Mouse (Mus musculus) liver, embryonic 15.5 days (tissue): Measurements from ENCODE around the gene Cdh22. TPM values are rescaled to one million over a fixed set of nuclear protein-coding genes. Genes with fewer than 3 reads are reported as not detected.

Source experiments
- ATAC-seq: fragments of 200-750 bp; cut with Nextera tagmentation; 2 replicates; pipeline ENCODE4 v1.8.0; 2017; ENCODE audit warnings: moderate number of reproducible peaks, mild to moderate bottlenecking, moderate library complexity; ENCODE audit not compliant: insufficient read depth
- H3K27ac ChIP-seq: fragments of 300-500 bp; sonication (generic); replicated peaks from 2 replicates; pipeline ENCODE4 v1.5.1; 2015; ENCODE audit warnings: mild to moderate bottlenecking, inconsistent platforms
- H3K27me3 ChIP-seq: fragments of 300-500 bp; sonication (generic); 2 replicates; pipeline ENCODE4 v1.6.1; 2015; ENCODE audit warnings: mild to moderate bottlenecking, inconsistent platforms
- H3K36me3 ChIP-seq: fragments of 300-500 bp; sonication (generic); replicated peaks from 2 replicates; pipeline ENCODE4 v1.6.1; 2015; ENCODE audit warnings: moderate library complexity, mild to moderate bottlenecking, inconsistent platforms
- H3K4me1 ChIP-seq: fragments of 300-500 bp; sonication (generic); replicated peaks from 2 replicates; pipeline ENCODE4 v1.6.1; 2015; ENCODE audit warnings: inconsistent platforms
- H3K4me2 ChIP-seq: fragments of 300-500 bp; sonication (generic); 2 replicates; pipeline ENCODE4 v1.6.1; 2015; ENCODE audit warnings: moderate library complexity, mild to moderate bottlenecking, inconsistent platforms
- H3K4me3 ChIP-seq: fragments of 300-500 bp; sonication (generic); replicated peaks from 2 replicates; pipeline ENCODE4 v1.5.1; 2015; ENCODE audit warnings: mild to moderate bottlenecking, inconsistent platforms
- H3K9ac ChIP-seq: fragments of 300-500 bp; sonication (generic); 2 replicates; pipeline ENCODE4 v1.6.1; 2015; ENCODE audit warnings: moderate library complexity, mild to moderate bottlenecking, inconsistent platforms
- H3K9me3 ChIP-seq: fragments of 300-500 bp; sonication (generic); replicated peaks from 2 replicates; pipeline ENCODE4 v1.6.1; 2016; ENCODE audit warnings: inconsistent platforms
- WGBS: fragments of 180-500 bp; shearing (Covaris S2); methylation state at CpG from one replicate; pipeline ENCODE4 v1.1.7; 2015; ENCODE audit warnings: mixed read lengths; ENCODE audit not compliant: insufficient replicate concordance; 5-methylcytosine and 5-hydroxymethylcytosine counted together
- polyA plus RNA-seq: library from polyadenylated mRNA; unstranded; fragments of >200 nt; fragmentation: Nextera tagmentation; extraction: Ambion mirVana; gene quantifications from 2 replicates; pipeline ENCODE4 v1.2.1, GENCODE M21; 2015

The Cdh22 gene
- polyA plus RNA-seq, 1 experiment from 2014 or later: not detected

DNA sequence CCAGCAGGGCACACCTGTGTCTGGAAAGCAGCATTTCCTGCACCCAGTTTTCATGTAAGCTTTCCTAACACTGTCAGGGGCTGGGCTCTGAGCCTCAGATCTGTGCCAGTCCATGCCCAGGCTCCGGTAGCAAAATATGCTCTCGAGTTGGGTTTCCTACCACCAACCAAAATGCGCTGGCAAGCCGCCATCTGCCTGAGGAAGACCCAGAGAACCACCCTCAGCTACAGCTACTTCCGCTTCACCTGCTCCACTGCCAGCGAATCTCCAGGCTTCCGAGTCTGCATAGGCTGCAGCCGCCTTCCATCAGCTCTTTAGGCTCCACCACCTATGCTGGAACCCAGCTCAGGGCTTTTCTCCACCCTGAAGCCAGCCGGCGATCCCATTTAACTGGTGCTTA is 55.4 kb downstream of the Cdh22 start:
- Histone ChIP-seq H3K27me3 (peaks cover 72% of the 10 kb centered on the region), H3K4me1 (no peaks in the 10 kb centered on the region), H3K9me3 (no peaks in the 10 kb centered on the region), H3K36me3 (no peaks in the 10 kb centered on the region), H3K27ac (no peak overlapping the region), H3K4me2 (no peak overlapping the region), H3K4me3 (no peak overlapping the region), H3K9ac (no peak overlapping the region)
- no peak for ATAC-seq
- WGBS: 43% methylated on average over 10 of the region's 10 CpGs

GRCm38 (mm10) chr2:165176965-165177364 is 57.7 kb downstream of the Cdh22 start:
- Histone ChIP-seq H3K27me3 (peaks cover 56% of the 10 kb centered on the region), H3K36me3 (no peaks in the 10 kb centered on the region), H3K4me2 (no peak overlapping the region), H3K4me1 (no peaks in the 10 kb centered on the region), H3K27ac (no peak overlapping the region), H3K9ac (no peak overlapping the region), H3K4me3 (no peak overlapping the region), H3K9me3 (no peaks in the 10 kb centered on the region)
- no peak for ATAC-seq
- 30% methylated on average over 9 of the region's 9 CpGs for WGBS

GRCm38 (mm10) chr2:165166664-165167435 is 67.8 kb downstream of the Cdh22 start:
- Histone ChIP-seq H3K4me2 (no peak overlapping the region), H3K4me3 (no peak overlapping the region), H3K27ac (no peak overlapping the region), H3K9ac (no peak overlapping the region), H3K4me1 (no peaks in the 10 kb centered on the region), H3K36me3 (no peaks in the 10 kb centered on the region), H3K9me3 (no peaks in the 10 kb centered on the region), H3K27me3 (peaks cover 37% of the 10 kb centered on the region)
- WGBS: 10% methylated on average over 18 of the region's 18 CpGs
- no peak for ATAC-seq

DNA sequence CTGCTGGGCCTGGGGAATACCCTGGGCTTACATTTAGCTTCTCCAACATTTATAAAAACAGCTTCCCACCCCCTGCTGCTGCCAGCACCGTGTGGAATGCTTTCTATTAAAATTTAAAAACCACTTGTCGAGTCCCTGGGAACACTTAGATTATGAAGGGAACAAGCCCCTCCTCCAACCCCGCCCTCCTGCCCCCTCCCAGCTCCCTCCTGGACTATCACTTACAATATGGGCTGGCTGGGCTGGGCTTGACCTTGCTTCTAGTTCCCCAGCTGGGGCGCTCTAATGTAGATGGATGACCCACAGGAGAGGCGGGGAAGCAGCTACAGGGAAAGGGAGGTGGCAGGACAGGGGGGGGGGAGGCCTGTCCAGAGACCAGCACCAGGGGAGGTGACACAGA is 72.4 kb downstream of the Cdh22 start:
- ATAC-seq: no peak
- H3K4me2 ChIP-seq: no peak overlapping the region
- peaks cover 38% of the 10 kb centered on the region for H3K27me3 ChIP-seq
- no peak overlapping the region for H3K9ac ChIP-seq
- H3K4me1 ChIP-seq: no peaks in the 10 kb centered on the region
- no peaks in the 10 kb centered on the region for H3K9me3 ChIP-seq
- H3K4me3 ChIP-seq: no peak overlapping the region
- WGBS: 6% methylated on average over 5 of the region's 5 CpGs
- H3K36me3 ChIP-seq: no peaks in the 10 kb centered on the region
- H3K27ac ChIP-seq: no peak overlapping the region

DNA sequence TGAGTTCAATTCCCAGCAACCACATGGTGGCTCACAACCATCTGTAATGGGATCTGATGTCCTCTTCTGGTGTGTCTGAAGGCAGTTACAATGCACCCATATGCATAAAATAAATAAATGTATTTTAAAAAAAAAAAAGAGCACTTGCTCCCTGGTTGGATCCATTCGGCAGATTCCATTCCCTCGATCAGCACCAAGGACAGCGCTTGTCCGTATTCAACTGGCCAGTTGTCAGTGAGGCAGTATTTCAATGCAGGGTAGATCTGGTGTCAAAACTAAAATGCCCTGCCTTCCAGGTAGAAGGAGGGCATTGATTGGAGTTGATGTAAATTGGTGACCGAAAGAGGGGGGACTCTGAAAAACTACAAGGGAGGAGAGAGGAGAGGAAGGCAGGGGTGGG is 74.2 kb downstream of the Cdh22 start:
- ATAC-seq: no peak
- peaks cover 22% of the 10 kb centered on the region for H3K27me3 ChIP-seq
- H3K9ac ChIP-seq: no peak overlapping the region
- no peak overlapping the region for H3K4me2 ChIP-seq
- H3K27ac ChIP-seq: no peak overlapping the region
- 13% methylated on average over 5 of the region's 5 CpGs for WGBS
- H3K4me3 ChIP-seq: no peak overlapping the region
- no peaks in the 10 kb centered on the region for H3K9me3 ChIP-seq
- H3K36me3 ChIP-seq: no peaks in the 10 kb centered on the region
- no peaks in the 10 kb centered on the region for H3K4me1 ChIP-seq

- Histone ChIP-seq H3K27me3 (peaks cover 18% of the 10 kb centered on the region; the same call in 1 of the 2 replicates), H3K4me1 (no peaks in the 10 kb centered on the region), H3K4me2 (no peak overlapping the region), H3K27ac (no peak overlapping the region), H3K36me3 (no peaks in the 10 kb centered on the region), H3K9me3 (no peaks in the 10 kb centered on the region), H3K4me3 (no peak overlapping the region), H3K9ac (no peak overlapping the region)
- ATAC-seq: no peak
- WGBS: 14% methylated on average over 15 of the region's 15 CpGs
Measured at GRCm38 (mm10) chr2:165159055-165159688, 75.5 kb downstream of the Cdh22 start.

DNA sequence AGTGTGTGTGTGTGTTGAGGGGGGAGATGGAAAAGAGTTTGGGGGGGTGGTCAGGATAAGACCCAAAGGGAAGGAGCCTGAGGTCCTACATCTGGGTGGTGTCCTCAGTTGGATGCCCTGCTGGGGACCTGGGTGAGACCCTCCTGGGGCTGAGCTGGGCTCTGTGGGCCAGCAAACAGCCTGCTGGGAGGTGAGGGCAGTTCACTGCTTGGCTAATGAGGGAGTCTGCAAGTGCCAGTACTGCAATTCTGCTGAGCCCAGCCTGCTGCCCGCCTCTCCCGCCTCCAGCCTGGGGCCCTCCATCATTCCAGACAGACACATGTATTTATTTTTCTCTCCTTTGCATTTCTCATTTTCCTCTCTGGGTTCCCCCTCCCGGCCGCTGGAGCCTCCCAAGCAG is 76.3 kb downstream of the Cdh22 start:
- Histone ChIP-seq H3K9me3 (no peaks in the 10 kb centered on the region), H3K4me2 (no peak overlapping the region), H3K27me3 (peaks cover 16% of the 10 kb centered on the region), H3K4me3 (no peak overlapping the region), H3K9ac (no peak overlapping the region), H3K36me3 (no peaks in the 10 kb centered on the region), H3K4me1 (no peaks in the 10 kb centered on the region), H3K27ac (no peak overlapping the region)
- 56% methylated on average over 4 of the region's 4 CpGs for WGBS
- ATAC-seq: no peak

GRCm38 (mm10) chr2:165157900-165158299 is 76.8 kb downstream of the Cdh22 start:
- no peak overlapping the region for H3K4me3 ChIP-seq
- H3K4me2 ChIP-seq: no peak overlapping the region
- no peaks in the 10 kb centered on the region for H3K36me3 ChIP-seq
- H3K27ac ChIP-seq: no peak overlapping the region
- no peak overlapping the region for H3K9ac ChIP-seq
- no peaks in the 10 kb centered on the region for H3K9me3 ChIP-seq
- no peaks in the 10 kb centered on the region for H3K4me1 ChIP-seq
- peaks cover 17% of the 10 kb centered on the region for H3K27me3 ChIP-seq
- no peak for ATAC-seq
- 63% methylated on average over 11 of the region's 11 CpGs for WGBS

- Histone ChIP-seq H3K4me2 (no peak overlapping the region), H3K27me3 (peaks cover 16% of the 10 kb centered on the region; the same call in 1 of the 2 replicates), H3K36me3 (no peaks in the 10 kb centered on the region), H3K4me3 (no peak overlapping the region), H3K9ac (no peak overlapping the region), H3K9me3 (no peaks in the 10 kb centered on the region), H3K27ac (no peak overlapping the region), H3K4me1 (no peaks in the 10 kb centered on the region)
- 19% methylated on average over 12 of the region's 12 CpGs for WGBS
- no peak for ATAC-seq
Measured at GRCm38 (mm10) chr2:165153006-165153405, 81.6 kb downstream of the Cdh22 start.

GRCm38 (mm10) chr2:165149741-165150140 is 84.9 kb downstream of the Cdh22 start:
- no peak for ATAC-seq
- Histone ChIP-seq H3K4me1 (no peaks in the 10 kb centered on the region), H3K4me3 (no peak overlapping the region), H3K27ac (no peak overlapping the region), H3K4me2 (no peak overlapping the region), H3K9ac (no peak overlapping the region), H3K36me3 (no peaks in the 10 kb centered on the region), H3K9me3 (no peaks in the 10 kb centered on the region), H3K27me3 (peaks cover 16% of the 10 kb centered on the region; the same call in 1 of the 2 replicates)
- 51% methylated on average over 3 of the region's 3 CpGs for WGBS

DNA sequence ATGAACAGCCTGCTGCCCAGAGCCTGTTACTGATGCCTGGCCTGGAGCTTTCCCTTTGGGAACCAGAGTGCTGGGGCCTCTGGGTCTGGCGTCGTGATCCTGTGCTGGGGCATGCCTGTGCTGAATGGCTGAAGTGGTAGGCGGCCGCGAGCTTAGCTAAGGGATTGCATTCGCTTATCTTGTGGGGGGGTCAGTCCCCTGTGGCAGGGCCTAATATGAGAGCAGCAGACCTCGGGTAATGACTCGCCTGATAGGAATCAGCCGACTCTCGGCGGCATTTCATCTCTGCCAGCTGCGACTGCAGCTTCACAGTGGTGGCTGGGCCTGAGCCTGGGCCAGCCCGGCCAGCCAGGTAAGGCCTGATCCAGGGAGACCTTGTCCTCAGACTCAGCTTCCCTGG is 88.8 kb downstream of the Cdh22 start:
- H3K27ac ChIP-seq: no peak overlapping the region
- WGBS: 56% methylated on average over 13 of the region's 13 CpGs
- H3K4me1 ChIP-seq: no peaks in the 10 kb centered on the region
- no peaks in the 10 kb centered on the region for H3K36me3 ChIP-seq
- ATAC-seq: no peak
- H3K4me3 ChIP-seq: no peak overlapping the region
- H3K9me3 ChIP-seq: no peaks in the 10 kb centered on the region
- no peak overlapping the region for H3K4me2 ChIP-seq
- peaks cover 23% of the 10 kb centered on the region for H3K27me3 ChIP-seq
- H3K9ac ChIP-seq: no peak overlapping the region
